Mouse (Mus musculus) liver, postnatal 0 days (tissue): ENCODE measurements around the gene Gm20388.

Source experiments
- CTCF ChIP-seq: sonication (generic); IDR thresholded peaks from 2 replicates; pipeline ENCODE4 v1.5.1; 2016; ENCODE audit warnings: antibody characterized with exemption, low read depth
- EP300 ChIP-seq: IDR thresholded peaks from 2 replicates; pipeline ENCODE4 v1.6.1; 2016; ENCODE audit warnings: antibody characterized with exemption, low read depth, mild to moderate bottlenecking

GRCm38 (mm10) chr8:121572121-121572520 lies 1661.5 kb downstream of the Gm20388 start:
- TF ChIP-seq CTCF (no peak), EP300 (no peak)
